Mouse (Mus musculus) spleen, embryonic (tissue): ENCODE data around the gene Scn3b.

ENCODE experiments used
- CTCF ChIA-PET: fragments of 350-600 bp; sonication (Branson Sonifier 250); formaldehyde crosslinking; loops from one replicate; lab custom pipeline; 2022; lab: Charles Lee

Gene Scn3b

GRCm38 (mm10) chr9:40268748-40269102, 292 bp upstream of the Scn3b start:
- CTCF ChIA-PET, result no interaction called here

- CTCF ChIA-PET, result no interaction called here
Observed at GRCm38 (mm10) chr9:40269880-40270279, 863 bp downstream of the Scn3b start.

- CTCF ChIA-PET, result no interaction called here
Observed at GRCm38 (mm10) chr9:40271075-40271474, 2.1 kb downstream of the Scn3b start.

- CTCF ChIA-PET, result no interaction called here
Observed at GRCm38 (mm10) chr9:40272822-40273221, 3.8 kb downstream of the Scn3b start.

- CTCF ChIA-PET, result no interaction called here
Observed at GRCm38 (mm10) chr9:40275904-40276303, 6.9 kb downstream of the Scn3b start.

- CTCF ChIA-PET, result no interaction called here
Observed at GRCm38 (mm10) chr9:40277671-40278070, 8.7 kb downstream of the Scn3b start.

GRCm38 (mm10) chr9:40279438-40279837, 10.4 kb downstream of the Scn3b start:
- CTCF ChIA-PET, result no interaction called here

GRCm38 (mm10) chr9:40282968-40283367, 14.0 kb downstream of the Scn3b start:
- CTCF ChIA-PET, result no interaction called here

GRCm38 (mm10) chr9:40292475-40292874, 23.5 kb downstream of the Scn3b start:
- CTCF ChIA-PET, result no interaction called here

- CTCF ChIA-PET, result no interaction called here
Observed at GRCm38 (mm10) chr9:40293286-40293685, 24.3 kb downstream of the Scn3b start.

GRCm38 (mm10) chr9:40293740-40294139, 24.7 kb downstream of the Scn3b start:
- CTCF ChIA-PET, result no interaction called here

GRCm38 (mm10) chr9:40294210-40294609, 25.2 kb downstream of the Scn3b start:
- CTCF ChIA-PET, result no interaction called here

- CTCF ChIA-PET, result no interaction called here
Observed at GRCm38 (mm10) chr9:40294866-40295265, 25.8 kb downstream of the Scn3b start.

GRCm38 (mm10) chr9:40296251-40296650, 27.2 kb downstream of the Scn3b start:
- CTCF ChIA-PET, result no interaction called here

- CTCF ChIA-PET, result no interaction called here
Observed at GRCm38 (mm10) chr9:40297969-40298368, 29.0 kb downstream of the Scn3b start.

- CTCF ChIA-PET, result no interaction called here
Observed at GRCm38 (mm10) chr9:40299323-40299722, 30.3 kb downstream of the Scn3b start.

GRCm38 (mm10) chr9:40300018-40300989, 31.3 kb downstream of the Scn3b start:
- CTCF ChIA-PET, result no interaction called here

GRCm38 (mm10) chr9:40301475-40301874, 32.5 kb downstream of the Scn3b start:
- CTCF ChIA-PET, result no interaction called here

GRCm38 (mm10) chr9:40302375-40302774, 33.4 kb downstream of the Scn3b start:
- CTCF ChIA-PET, result no interaction called here

GRCm38 (mm10) chr9:40304243-40304642, 35.2 kb downstream of the Scn3b start:
- CTCF ChIA-PET, result interaction anchor here (0.6 kb wide), 1 partner anchor 26 kb away, joined by 5 read pairs; no protein-coding TSS in a partner anchor

GRCm38 (mm10) chr9:40307311-40307710, 38.3 kb downstream of the Scn3b start:
- CTCF ChIA-PET, result no interaction called here

- CTCF ChIA-PET, result no interaction called here
Observed at GRCm38 (mm10) chr9:40309876-40310275, 40.9 kb downstream of the Scn3b start.

GRCm38 (mm10) chr9:40311813-40312212, 42.8 kb downstream of the Scn3b start:
- CTCF ChIA-PET, result no interaction called here
